Mouse (Mus musculus) lung, postnatal 14 days (tissue): Measurements from ENCODE around the gene Ptprt.
A peak's percentile ranks its signal among the peaks of the same experiment; 100 is the strongest.
"Not testable (repeated sequence)": the region's sequence is repeated elsewhere in the genome, so short reads cannot be mapped to it uniquely, and the experiment has no call there.

Experiments used
- DNase-seq: peaks from one replicate; pipeline ENCODE4 v3.0.0; 2021

Gene Ptprt

GRCm38 (mm10) chr2:162182621-162183475 is 478.1 kb downstream of the Ptprt start:
- DNase-seq = no peak

- no peak for DNase-seq
These were observed 479.1 kb downstream of the Ptprt start for GRCm38 (mm10) chr2:162181826-162182225.

- no peak for DNase-seq
These were observed 488.4 kb downstream of the Ptprt start for GRCm38 (mm10) chr2:162172529-162172928.

GRCm38 (mm10) chr2:162141845-162142411 is 519.0 kb downstream of the Ptprt start:
- no peak for DNase-seq

- not testable (repeated sequence) for DNase-seq
These were observed 524.8 kb downstream of the Ptprt start for GRCm38 (mm10) chr2:162136176-162136575.

GRCm38 (mm10) chr2:162131607-162132304 is 529.2 kb downstream of the Ptprt start:
- peak; percentile 1 for DNase-seq

- DNase-seq = no peak
These were observed 531.1 kb downstream of the Ptprt start for GRCm38 (mm10) chr2:162129896-162130295.

- no peak for DNase-seq
These were observed 542.9 kb downstream of the Ptprt start for GRCm38 (mm10) chr2:162118041-162118440.

GRCm38 (mm10) chr2:162082391-162082790 is 578.6 kb downstream of the Ptprt start:
- no peak for DNase-seq

- no peak for DNase-seq
These were observed 580.1 kb downstream of the Ptprt start for GRCm38 (mm10) chr2:162080717-162081398.

- DNase-seq = no peak
These were observed 582.2 kb downstream of the Ptprt start for GRCm38 (mm10) chr2:162078571-162079280.

- no peak for DNase-seq
These were observed 608.1 kb downstream of the Ptprt start for GRCm38 (mm10) chr2:162052816-162053215.

- DNase-seq = no peak
These were observed 610.7 kb downstream of the Ptprt start for GRCm38 (mm10) chr2:162050198-162050597.

- no peak for DNase-seq
These were observed 625.3 kb downstream of the Ptprt start for GRCm38 (mm10) chr2:162035615-162036014.

GRCm38 (mm10) chr2:162031636-162032035 is 629.3 kb downstream of the Ptprt start:
- DNase-seq = peak; percentile 2

GRCm38 (mm10) chr2:162001016-162001415 is 659.9 kb downstream of the Ptprt start:
- no peak for DNase-seq

GRCm38 (mm10) chr2:161982311-161982710 is 678.6 kb downstream of the Ptprt start:
- no peak for DNase-seq

GRCm38 (mm10) chr2:161961179-161962163 is 699.5 kb downstream of the Ptprt start:
- no peak for DNase-seq

GRCm38 (mm10) chr2:161945424-161945823 is 715.5 kb downstream of the Ptprt start:
- DNase-seq = no peak

- DNase-seq = no peak
These were observed 716.3 kb downstream of the Ptprt start for GRCm38 (mm10) chr2:161944689-161945088.

GRCm38 (mm10) chr2:161941991-161942390 is 719.0 kb downstream of the Ptprt start:
- DNase-seq = peak; percentile 4
